Mouse (Mus musculus) bone marrow, adult 2 months (tissue): ENCODE measurements around the gene Epb41l1. TPM values are rescaled to one million over a fixed set of nuclear protein-coding genes. Genes with fewer than 3 reads are reported as not detected.

Experiments
- H3K27ac ChIP-seq: fragments of 200-500 bp; 2 replicates; pipeline ENCODE4 v1.5.1; 2012; ENCODE audit warnings: low read depth, mild to moderate bottlenecking, control low read depth, inconsistent platforms, low read length; ENCODE audit not compliant: control insufficient read depth, poor library complexity, insufficient read depth
- H3K4me1 ChIP-seq: fragments of 200-500 bp; 2 replicates; pipeline ENCODE4 v1.6.1; 2011; ENCODE audit warnings: low read length; ENCODE audit not compliant: control insufficient read depth, insufficient read depth
- H3K4me3 ChIP-seq: fragments of 200-500 bp; replicated peaks from 2 replicates; pipeline ENCODE3; 2011; ENCODE audit warnings: mild to moderate bottlenecking, low read depth, low read length, control low read depth; ENCODE audit not compliant: control insufficient read depth
- CTCF ChIP-seq: fragments of 200-500 bp; IDR thresholded peaks from 2 replicates; pipeline ENCODE4 v1.5.1; 2011; ENCODE audit warnings: low read length, control low read depth; ENCODE audit not compliant: control insufficient read depth, insufficient read depth
- POLR2A ChIP-seq: fragments of 200-500 bp; IDR thresholded peaks from 2 replicates; pipeline ENCODE4 v1.6.1; 2011; ENCODE audit warnings: low read depth, mild to moderate bottlenecking, control low read depth, low read length, borderline replicate concordance; ENCODE audit not compliant: control insufficient read depth
- WGBS: fragments of 180-500 bp; shearing (Covaris S2); methylation state at CpG from one replicate; pipeline ENCODE4 v1.1.7; 2018; 5-methylcytosine and 5-hydroxymethylcytosine counted together
- polyA plus RNA-seq: library from polyadenylated mRNA; stranded (reverse); fragments of >200 nt; gene quantifications from 2 replicates; pipeline ENCODE4 v1.2.4, GENCODE M21; 2011; ENCODE audit warnings: low replicate concordance; ENCODE audit not compliant: missing spikeins, insufficient read depth, insufficient read length

Epb41l1 gene
- polyA plus RNA-seq, 1 experiment: 9.1 TPM

DNA sequence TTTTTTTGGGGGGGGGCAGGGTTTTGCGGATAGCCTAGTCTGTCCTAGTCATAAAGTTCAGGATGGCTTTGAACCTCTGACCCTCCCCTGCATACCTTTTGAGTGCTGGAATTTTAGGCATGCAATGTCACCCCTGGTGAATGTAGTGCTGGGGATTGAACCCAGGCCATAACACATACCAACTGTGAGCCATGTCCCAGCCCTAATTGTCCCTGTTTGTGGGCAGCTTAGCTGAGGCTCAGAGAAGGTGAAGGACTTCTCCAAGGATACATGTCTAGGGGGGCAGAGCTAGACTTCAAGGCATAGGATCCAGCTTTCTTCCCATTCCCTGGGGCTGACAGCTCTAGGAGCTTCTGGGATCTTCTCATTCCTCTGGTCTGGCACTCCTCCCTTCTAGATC lies 22.6 kb downstream of the Epb41l1 start:
- no peak overlapping the region for H3K4me3 ChIP-seq
- peaks cover 2% of the 10 kb centered on the region; the same call in 1 of the 2 replicates for H3K4me1 ChIP-seq
- TF ChIP-seq POLR2A (no peak), CTCF (no peak)
- H3K27ac ChIP-seq: no peak overlapping the region
- 83% methylated on average over 1 of the region's 1 CpGs for WGBS

DNA sequence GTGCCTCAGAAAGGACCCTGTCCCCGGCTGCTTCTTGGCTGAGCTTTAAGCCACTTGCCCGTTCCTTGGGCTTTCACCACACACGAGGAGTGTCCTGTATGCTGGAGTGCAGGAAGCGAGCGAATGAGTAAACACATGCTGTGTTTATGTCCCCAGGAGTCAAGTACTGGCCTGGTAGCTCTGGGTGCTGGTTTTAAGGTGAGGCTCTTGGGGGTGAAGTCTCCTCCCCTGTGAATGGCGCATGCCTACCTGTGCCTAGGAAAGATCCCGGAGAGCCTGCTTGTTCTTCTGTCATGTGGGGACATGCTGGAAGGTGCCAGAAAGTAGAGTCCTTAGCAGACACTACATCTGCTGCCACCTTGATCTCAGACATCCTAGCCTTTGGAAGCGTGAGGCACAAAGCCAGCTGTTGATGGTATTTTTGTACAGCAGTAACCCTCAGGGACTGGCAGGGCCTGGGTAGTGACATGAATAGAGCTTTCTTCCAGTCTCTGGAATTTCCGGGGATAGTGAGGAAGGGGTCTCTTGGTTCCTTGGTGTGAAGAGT lies 25.9 kb downstream of the Epb41l1 start:
- peaks cover 2% of the 10 kb centered on the region; the same call in 1 of the 2 replicates for H3K4me1 ChIP-seq
- H3K27ac ChIP-seq: no peak overlapping the region
- 85% methylated on average over 9 of the region's 9 CpGs for WGBS
- no peak overlapping the region for H3K4me3 ChIP-seq
- TF ChIP-seq CTCF: no peak
- TF ChIP-seq POLR2A: no peak

DNA sequence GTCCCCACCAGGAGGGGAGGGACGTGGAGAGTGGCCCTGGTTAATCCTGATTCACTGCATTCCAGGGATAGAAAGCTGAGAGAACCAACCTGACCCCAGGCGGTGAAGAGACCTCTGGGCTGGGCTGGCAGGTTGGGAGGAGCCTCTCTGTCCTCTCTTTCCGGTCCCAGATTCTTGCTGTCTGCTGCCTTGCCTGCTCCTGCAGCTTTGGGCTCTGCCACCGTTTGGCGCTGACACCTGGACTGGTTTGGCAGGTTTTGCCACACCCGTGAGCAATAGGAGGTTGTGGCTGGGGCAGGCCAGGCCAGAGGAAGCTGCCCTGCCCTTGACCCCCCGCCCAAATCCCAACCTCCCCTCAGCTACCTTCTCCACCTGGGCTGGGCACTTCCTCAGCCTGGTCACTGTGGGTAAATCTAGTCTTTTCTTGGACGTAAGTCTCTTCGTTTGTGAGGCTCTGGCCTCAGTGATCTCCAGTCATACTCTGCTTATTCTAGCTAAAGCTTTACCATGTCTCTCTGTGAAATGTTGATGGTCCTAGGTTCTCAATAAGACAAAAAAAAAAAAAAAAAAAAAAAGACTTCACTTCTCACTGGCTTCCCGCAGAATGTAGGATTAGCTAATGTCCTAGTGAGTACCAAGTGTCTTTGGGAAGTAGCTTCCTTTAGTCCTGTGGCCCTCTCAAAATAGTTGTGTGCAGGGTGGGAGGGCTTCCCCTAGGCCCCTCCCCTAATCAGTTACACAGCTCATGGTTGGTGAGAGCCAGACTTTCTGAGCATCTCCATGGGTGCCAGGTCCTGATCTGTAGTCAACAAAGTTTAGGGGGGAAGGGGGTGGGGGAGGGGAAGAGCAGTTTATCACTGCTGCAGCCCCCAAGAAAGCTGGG lies 26.9 kb downstream of the Epb41l1 start:
- 45% methylated on average over 10 of the region's 10 CpGs for WGBS
- H3K27ac ChIP-seq: no peak overlapping the region
- no peak overlapping the region for H3K4me3 ChIP-seq
- TF ChIP-seq POLR2A: no peak
- no peak for TF ChIP-seq CTCF
- no peaks in the 10 kb centered on the region for H3K4me1 ChIP-seq

DNA sequence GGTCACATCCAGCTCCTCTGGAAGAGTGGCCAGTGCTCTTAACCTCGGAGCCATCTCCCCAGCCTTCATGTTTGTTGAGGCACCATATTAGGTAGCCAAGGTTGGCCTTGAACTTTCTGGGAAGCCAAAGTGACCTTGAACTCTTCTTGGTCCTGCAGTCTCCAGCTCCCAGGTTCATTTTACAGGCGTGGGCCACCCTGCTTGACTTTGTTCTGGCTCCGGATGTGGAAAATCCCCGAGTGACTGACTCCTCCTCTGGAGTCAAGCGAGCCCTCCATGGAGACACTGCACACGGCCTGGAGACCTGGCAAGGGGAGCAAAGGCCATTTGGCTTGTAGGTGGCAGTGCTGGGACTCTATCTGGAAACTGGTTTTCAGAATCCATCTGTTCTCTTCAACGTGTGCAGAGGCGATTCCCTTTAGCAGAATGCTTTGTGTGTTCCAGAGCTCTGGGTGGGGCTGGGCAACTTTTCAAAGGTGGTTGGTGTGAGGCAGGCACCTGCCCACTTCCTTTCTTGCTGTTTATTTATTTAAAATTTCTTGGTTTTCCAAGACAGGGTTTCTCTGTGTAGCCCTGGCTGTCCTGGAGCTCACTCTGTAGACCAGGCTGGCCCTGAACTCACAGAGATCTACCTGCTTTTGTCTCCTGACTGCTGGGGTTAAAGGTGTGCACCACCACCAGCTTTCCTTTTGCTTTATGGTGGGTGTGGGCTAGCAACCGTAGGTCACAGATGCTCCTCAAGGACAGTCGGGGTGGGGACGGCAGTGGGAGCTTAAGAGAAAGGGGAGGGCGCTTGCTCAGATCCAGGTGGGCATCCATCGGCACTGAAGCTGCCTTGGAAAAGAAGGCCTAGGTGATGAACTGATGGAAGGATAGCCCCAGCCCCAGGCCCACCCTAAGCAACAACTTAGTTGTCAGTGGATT lies 30.8 kb downstream of the Epb41l1 start:
- Histone ChIP-seq H3K4me3 (no peak overlapping the region), H3K27ac (no peak overlapping the region), H3K4me1 (no peaks in the 10 kb centered on the region)
- TF ChIP-seq CTCF: no peak
- no peak for TF ChIP-seq POLR2A
- 79% methylated on average over 13 of the region's 13 CpGs for WGBS

DNA sequence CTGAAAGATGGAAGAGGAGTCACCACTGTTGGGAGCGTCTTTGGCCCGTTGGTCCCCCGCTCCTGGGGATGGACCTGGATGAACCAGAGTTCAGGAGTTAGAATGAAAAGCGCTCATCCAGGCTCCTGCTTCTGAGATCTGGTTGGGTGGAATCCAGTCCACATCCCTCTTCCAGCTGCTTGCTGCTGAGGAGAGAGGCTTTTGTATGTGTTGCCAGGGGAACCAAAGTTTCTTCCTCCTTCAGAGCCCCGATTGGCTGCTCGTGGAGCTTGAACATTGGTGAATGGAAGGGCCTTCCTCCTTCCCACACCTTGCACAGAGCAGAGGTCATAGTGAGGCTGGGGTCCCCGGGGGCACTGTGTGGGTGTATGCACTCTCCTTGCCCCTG lies 31.4 kb downstream of the Epb41l1 start:
- H3K27ac ChIP-seq: no peak overlapping the region

DNA sequence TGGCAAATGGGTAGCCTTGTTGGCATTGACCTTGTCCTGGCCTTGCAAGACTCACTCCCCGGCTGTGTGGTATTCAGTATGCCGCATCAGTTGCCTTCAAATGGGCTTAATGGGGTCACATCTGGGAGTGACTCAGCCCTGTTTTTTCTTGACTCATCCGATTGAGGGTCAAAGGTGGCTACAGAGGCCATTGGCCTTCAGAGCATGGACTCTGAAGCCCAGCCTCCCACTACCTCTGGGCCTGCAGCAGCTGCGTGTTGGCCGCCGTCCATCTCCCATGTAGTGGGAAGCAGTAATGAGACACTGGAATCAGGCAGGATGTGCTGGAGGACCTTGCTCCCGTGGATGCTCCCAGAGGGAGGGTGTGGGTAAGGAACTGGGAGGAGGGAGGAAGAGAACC lies 33.1 kb downstream of the Epb41l1 start:
- H3K4me3 ChIP-seq: no peak overlapping the region
- no peaks in the 10 kb centered on the region for H3K4me1 ChIP-seq
- no peak overlapping the region for H3K27ac ChIP-seq
- WGBS: 81% methylated on average over 7 of the region's 7 CpGs
- no peak for TF ChIP-seq POLR2A
- no peak for TF ChIP-seq CTCF

More for the DNA sequence above, 31.4 kb downstream of the Epb41l1 start:
- no peaks in the 10 kb centered on the region for H3K4me1 ChIP-seq
- no peak for TF ChIP-seq CTCF
- WGBS: 74% methylated on average over 7 of the region's 7 CpGs
- no peak overlapping the region for H3K4me3 ChIP-seq

DNA sequence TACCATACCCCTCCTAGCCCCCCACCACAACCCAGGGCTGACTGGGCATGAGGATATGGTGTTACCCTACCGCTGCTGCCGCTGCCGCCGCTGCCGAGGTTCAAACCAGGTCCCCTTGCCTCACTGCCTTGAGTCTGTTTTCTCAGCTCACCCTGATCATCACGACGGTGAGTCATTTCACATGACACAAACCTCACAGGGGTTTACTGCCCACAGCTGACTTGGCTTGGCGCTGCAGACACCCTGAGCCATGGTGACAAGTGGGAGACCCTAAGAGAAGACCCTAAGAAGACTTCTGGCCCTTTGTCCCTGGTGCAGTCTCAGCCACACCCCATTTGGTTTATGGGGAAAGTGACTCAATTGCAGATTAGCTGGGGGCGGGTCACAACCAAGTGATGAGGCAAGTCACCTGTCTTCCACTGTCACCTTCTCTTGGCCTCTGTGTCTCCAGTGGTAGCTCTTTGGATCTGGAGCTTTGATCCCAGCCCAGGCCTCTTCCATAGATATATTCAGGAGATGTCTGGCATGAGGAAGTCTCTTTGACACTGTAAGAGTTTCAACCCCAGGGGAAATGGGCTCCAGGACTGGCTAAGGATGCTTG lies 34.9 kb downstream of the Epb41l1 start:
- H3K27ac ChIP-seq: no peak overlapping the region
- no peak for TF ChIP-seq POLR2A
- no peak for TF ChIP-seq CTCF
- 78% methylated on average over 9 of the region's 9 CpGs for WGBS
- H3K4me3 ChIP-seq: no peak overlapping the region
- H3K4me1 ChIP-seq: no peaks in the 10 kb centered on the region
